ENCODE assay signal across 8 mouse cellular contexts in the genomic region with DNA sequence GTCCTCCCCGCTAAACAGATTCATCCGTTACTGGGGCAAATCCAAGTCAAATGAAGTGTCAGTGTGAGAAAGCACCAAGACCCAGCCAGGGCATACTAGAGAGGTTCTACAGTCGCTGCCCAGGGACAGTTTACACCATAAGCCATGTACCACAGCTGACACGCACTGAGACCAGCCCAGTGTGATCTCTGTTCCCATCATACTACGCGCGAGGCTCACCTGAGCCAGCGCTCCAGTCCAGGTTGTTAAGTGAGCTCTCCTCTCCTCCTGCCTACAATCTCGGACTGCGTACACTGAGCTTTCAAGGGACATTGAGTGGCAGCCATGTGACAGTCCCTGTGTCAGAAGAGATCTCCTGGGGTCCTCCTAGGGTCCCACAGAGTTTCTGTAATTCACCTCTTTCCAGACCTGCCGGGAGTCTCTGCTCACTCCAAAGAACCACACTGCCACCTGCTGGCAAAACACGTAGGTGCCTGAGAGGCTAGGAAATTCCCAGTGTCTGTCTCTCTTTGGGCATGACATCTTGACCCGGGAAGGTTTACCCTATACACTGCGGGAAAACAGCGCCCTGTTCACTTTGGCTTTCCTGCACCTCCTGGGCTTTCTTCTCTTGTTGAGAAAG.
DNase-seq lines count a peak whose midpoint lies in the region; ATAC-seq and TF ChIP-seq lines count a peak whose summit lies in the region.

No protein-coding gene starts in this region.

- H3K4me2 ChIP-seq in intestine, postnatal 0 days (replicated peaks; ENCODE audit: low read depth): no peak overlapping the region
- no peak overlapping the region for H3K4me2 ChIP-seq in midbrain, embryonic 12.5 days (replicated peaks)

- H3K27me3 ChIP-seq in intestine, postnatal 0 days (replicated peaks; ENCODE audit: control insufficient read depth, insufficient read depth, low read length): no peaks in the 10 kb centered on the region
- H3K27me3 ChIP-seq in midbrain, embryonic 12.5 days: no peaks in the 10 kb centered on the region

- no peaks in the 10 kb centered on the region for H3K9me3 ChIP-seq in intestine, postnatal 0 days (ENCODE audit: control insufficient read depth)
- H3K9me3 ChIP-seq in midbrain, embryonic 12.5 days: 0 out of 2 replicates have a peak, but pooled peaks cover 5% of the 10 kb centered on the region

- peak; percentile 65 for DNase-seq in CD4-positive, CD25-positive, alpha-beta regulatory T cell, adult 2 months (ENCODE audit: low read depth, low spot score)
- peak; percentile 71 to 86 for DNase-seq in cerebellum, postnatal 25 days
- peak; percentile 74 for DNase-seq in gastrocnemius, adult 2 months
- peak; percentile 82 for DNase-seq in left cerebral cortex, postnatal 4 days
- peak; percentile 33 to 55 for DNase-seq in spleen, postnatal 14 days (ENCODE audit: low spot score in 2 of 2)

- ATAC-seq in CD4-positive, CD25-positive, alpha-beta regulatory T cell, adult 4 months: no peak
- peak; percentile 47; the same call in 1 of the 2 replicates for ATAC-seq in intestine, postnatal 0 days
- peak; percentile 70; the same call in 1 of the 2 replicates for ATAC-seq in midbrain, embryonic 12.5 days (ENCODE audit: low FRiP score, low read depth)

- H3K36me3 ChIP-seq in intestine, postnatal 0 days (ENCODE audit: control insufficient read depth, insufficient read depth): no peaks in the 10 kb centered on the region
- no peaks in the 10 kb centered on the region for H3K36me3 ChIP-seq in midbrain, embryonic 12.5 days

- WGBS in intestine, postnatal 0 days: 51% methylated on average over 15 of the region's 15 CpGs
- WGBS in midbrain, embryonic 12.5 days: 48% methylated on average over 15 of the region's 15 CpGs

- H3K4me3 ChIP-seq in gastrocnemius, adult 2 months: no peak overlapping the region
- no peak overlapping the region for H3K4me3 ChIP-seq in intestine, postnatal 0 days (ENCODE audit: low read depth, low read length)
- no peak overlapping the region for H3K4me3 ChIP-seq in midbrain, embryonic 12.5 days

- no peaks in the 10 kb centered on the region for H3K4me1 ChIP-seq in intestine, postnatal 0 days (replicated peaks; ENCODE audit: control insufficient read depth, insufficient read depth, low read length)
- H3K4me1 ChIP-seq in midbrain, embryonic 12.5 days: no peaks in the 10 kb centered on the region

- no peak overlapping the region for H3K9ac ChIP-seq in intestine, postnatal 0 days (ENCODE audit: low read depth, low read length)
- H3K9ac ChIP-seq in midbrain, embryonic 12.5 days (replicated peaks): no peak overlapping the region

- H3K27ac ChIP-seq in gastrocnemius, adult 2 months: no peak overlapping the region
- H3K27ac ChIP-seq in intestine, postnatal 0 days (ENCODE audit: low read depth, low read length): no peak overlapping the region
- no peak overlapping the region for H3K27ac ChIP-seq in midbrain, embryonic 12.5 days (replicated peaks)

- peak; percentile 92 for TF ChIP-seq CTCF in gastrocnemius, adult 2 months (IDR thresholded peaks at IDR 0.05)
- peak; percentile 88 for TF ChIP-seq CTCF in intestine, postnatal 0 days (IDR thresholded peaks at IDR 0.05; ENCODE audit: low read depth)

- intact Hi-C loops in gastrocnemius, adult 2 months (cut with DNase I): no loop called here
- intact Hi-C loops in left cerebral cortex, postnatal 4 days (cut with DNase I): no loop called here
